Mouse (Mus musculus): ENCODE data around the gene Pet117. TPM values are rescaled to one million over a fixed set of nuclear protein-coding genes. Genes with fewer than 3 reads are reported as not detected.
"Not testable (repeated sequence)": the region's sequence is repeated elsewhere in the genome, so short reads cannot be mapped to it uniquely, and the experiment has no call there.

Pet117 gene
- polyA plus RNA-seq, 1 experiment from 2014 or later: not detected

DNA sequence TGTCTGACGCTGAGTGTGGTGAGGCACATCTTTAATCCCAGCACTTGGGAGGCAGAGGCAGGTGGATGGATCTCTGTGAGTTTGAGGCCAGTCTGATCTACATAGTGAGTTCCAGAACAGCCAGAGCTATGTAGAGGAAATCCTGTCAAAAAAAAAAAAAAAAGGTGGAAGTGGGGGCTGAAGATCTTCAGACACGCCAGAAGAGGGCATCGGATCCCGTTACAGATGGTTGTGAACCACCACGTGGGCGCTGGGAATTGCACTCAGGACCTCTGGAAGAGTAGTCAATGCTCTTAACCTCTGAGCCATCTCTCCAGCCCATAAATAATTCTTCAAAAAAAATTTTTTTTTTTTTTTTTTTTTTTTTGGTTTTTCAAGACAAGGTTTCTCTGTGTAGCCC lies 30.6 kb upstream of the Pet117 start:
- not testable (repeated sequence) for H3K9ac ChIP-seq; H3K4me3 ChIP-seq; H3K4me2 ChIP-seq (replicated peaks); H3K9me3 ChIP-seq; H3K4me1 ChIP-seq; H3K27ac ChIP-seq; H3K36me3 ChIP-seq; ATAC-seq (ENCODE audit: insufficient number of reproducible peaks, insufficient read depth, low FRiP score, low TSS enrichment)
- WGBS: 76% methylated on average over 6 of the region's 6 CpGs
- H3K27me3 ChIP-seq: peaks cover 25% of the 10 kb centered on the region

GRCm38 (mm10) chr2:144343158-144343557 lies 25.6 kb upstream of the Pet117 start:
- Histone ChIP-seq H3K4me2 (replicated peaks) (no peak overlapping the region), H3K4me3 (no peak overlapping the region), H3K9ac (no peak overlapping the region), H3K9me3 (no peaks in the 10 kb centered on the region), H3K36me3 (no peaks in the 10 kb centered on the region), H3K4me1 (no peaks in the 10 kb centered on the region), H3K27me3 (no peaks in the 10 kb centered on the region), H3K27ac (no peak overlapping the region)
- WGBS: 80% methylated on average over 4 of the region's 4 CpGs
- no peak for ATAC-seq (ENCODE audit: insufficient number of reproducible peaks, insufficient read depth, low FRiP score, low TSS enrichment)

- H3K27me3 ChIP-seq: no peaks in the 10 kb centered on the region
- 61% methylated on average over 3 of the region's 3 CpGs for WGBS
- no peaks in the 10 kb centered on the region for H3K36me3 ChIP-seq
- no peaks in the 10 kb centered on the region for H3K4me1 ChIP-seq
- H3K9ac ChIP-seq: no peak overlapping the region
- H3K27ac ChIP-seq: no peak overlapping the region
- H3K9me3 ChIP-seq: no peaks in the 10 kb centered on the region
- no peak overlapping the region for H3K4me2 ChIP-seq (replicated peaks)
- ATAC-seq (ENCODE audit: insufficient number of reproducible peaks, insufficient read depth, low FRiP score, low TSS enrichment): no peak
- H3K4me3 ChIP-seq: no peak overlapping the region
Observed at GRCm38 (mm10) chr2:144348525-144348924, 20.3 kb upstream of the Pet117 start.

GRCm38 (mm10) chr2:144352843-144353242 lies 16.0 kb upstream of the Pet117 start:
- Histone ChIP-seq H3K4me2 (replicated peaks) (no peak overlapping the region), H3K9me3 (no peaks in the 10 kb centered on the region), H3K4me3 (no peak overlapping the region), H3K27ac (no peak overlapping the region), H3K4me1 (no peaks in the 10 kb centered on the region), H3K36me3 (no peaks in the 10 kb centered on the region), H3K9ac (no peak overlapping the region), H3K27me3 (no peaks in the 10 kb centered on the region)
- WGBS: 88% methylated on average over 11 of the region's 11 CpGs
- no peak for ATAC-seq (ENCODE audit: insufficient number of reproducible peaks, insufficient read depth, low FRiP score, low TSS enrichment)

GRCm38 (mm10) chr2:144369020-144369421 lies 225 bp downstream of the Pet117 start:
- Histone ChIP-seq H3K4me2 (replicated peaks) (peak overlapping the region; percentile 72), H3K27ac (peak overlapping the region; percentile 94), H3K36me3 (peaks cover 11% of the 10 kb centered on the region), H3K27me3 (no peaks in the 10 kb centered on the region), H3K9me3 (no peaks in the 10 kb centered on the region), H3K4me1 (peaks cover 12% of the 10 kb centered on the region; the same call in 1 of the 2 replicates), H3K9ac (peak overlapping the region; percentile 80), H3K4me3 (peak overlapping the region; percentile 87)
- WGBS: under 1% methylated on average over 32 of the region's 43 CpGs
- peak; percentile 64 for ATAC-seq (ENCODE audit: insufficient number of reproducible peaks, insufficient read depth, low FRiP score, low TSS enrichment)

GRCm38 (mm10) chr2:144369511-144369910 lies 715 bp downstream of the Pet117 start:
- WGBS: 3% methylated on average over 12 of the region's 12 CpGs
- no peak for ATAC-seq (ENCODE audit: insufficient number of reproducible peaks, insufficient read depth, low FRiP score, low TSS enrichment)
- peaks cover 13% of the 10 kb centered on the region for H3K36me3 ChIP-seq
- H3K4me1 ChIP-seq: peaks cover 12% of the 10 kb centered on the region; the same call in 1 of the 2 replicates
- peak overlapping the region; percentile 87 for H3K4me3 ChIP-seq
- peak overlapping the region; percentile 80 for H3K9ac ChIP-seq
- H3K27me3 ChIP-seq: no peaks in the 10 kb centered on the region
- H3K4me2 ChIP-seq (replicated peaks): peak overlapping the region; percentile 72
- peak overlapping the region; percentile 94 for H3K27ac ChIP-seq
- no peaks in the 10 kb centered on the region for H3K9me3 ChIP-seq

GRCm38 (mm10) chr2:144371566-144371965 lies 2.8 kb downstream of the Pet117 start:
- Histone ChIP-seq H3K9ac (no peak overlapping the region), H3K4me3 (no peak overlapping the region), H3K4me1 (peaks cover 12% of the 10 kb centered on the region; the same call in 1 of the 2 replicates), H3K36me3 (peaks cover 33% of the 10 kb centered on the region), H3K9me3 (no peaks in the 10 kb centered on the region), H3K27me3 (no peaks in the 10 kb centered on the region), H3K27ac (no peak overlapping the region), H3K4me2 (replicated peaks) (no peak overlapping the region)
- WGBS: 90% methylated on average over 4 of the region's 4 CpGs
- ATAC-seq (ENCODE audit: insufficient number of reproducible peaks, insufficient read depth, low FRiP score, low TSS enrichment): no peak

DNA sequence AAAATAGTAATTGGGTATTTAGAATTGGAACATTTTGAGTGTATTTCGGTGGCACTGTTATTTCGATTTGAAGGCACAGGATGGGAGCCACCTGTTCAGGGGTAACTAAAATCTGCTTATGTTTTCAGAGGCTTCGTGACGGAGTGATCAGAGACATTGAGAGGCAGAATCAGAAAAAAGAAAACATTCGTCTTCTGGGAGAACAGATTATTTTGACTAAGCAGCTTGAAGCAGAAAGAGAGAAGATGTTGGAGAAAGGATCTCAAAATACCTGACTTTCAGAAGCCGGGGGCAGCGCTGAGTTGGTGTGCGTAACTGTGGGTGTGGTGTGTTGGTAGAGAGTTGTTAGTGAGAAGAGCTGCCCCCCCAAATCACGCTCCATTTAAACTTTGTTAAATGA lies 4.3 kb downstream of the Pet117 start:
- Histone ChIP-seq H3K9ac (no peak overlapping the region), H3K27me3 (no peaks in the 10 kb centered on the region), H3K27ac (no peak overlapping the region), H3K4me1 (peaks cover 12% of the 10 kb centered on the region; the same call in 1 of the 2 replicates), H3K9me3 (no peaks in the 10 kb centered on the region), H3K4me2 (replicated peaks) (no peak overlapping the region), H3K36me3 (peaks cover 46% of the 10 kb centered on the region), H3K4me3 (no peak overlapping the region)
- WGBS: 89% methylated on average over 9 of the region's 9 CpGs
- no peak for ATAC-seq (ENCODE audit: insufficient number of reproducible peaks, insufficient read depth, low FRiP score, low TSS enrichment)

GRCm38 (mm10) chr2:144375063-144375703 lies 6.4 kb downstream of the Pet117 start:
- WGBS: 81% methylated on average over 10 of the region's 10 CpGs
- no peaks in the 10 kb centered on the region for H3K27me3 ChIP-seq
- no peak for ATAC-seq (ENCODE audit: insufficient number of reproducible peaks, insufficient read depth, low FRiP score, low TSS enrichment)
- no peak overlapping the region for H3K4me2 ChIP-seq (replicated peaks)
- no peak overlapping the region for H3K4me3 ChIP-seq
- peaks cover 7% of the 10 kb centered on the region; the same call in 1 of the 2 replicates for H3K4me1 ChIP-seq
- H3K27ac ChIP-seq: no peak overlapping the region
- H3K9ac ChIP-seq: no peak overlapping the region
- no peaks in the 10 kb centered on the region for H3K9me3 ChIP-seq
- H3K36me3 ChIP-seq: peaks cover 65% of the 10 kb centered on the region

DNA sequence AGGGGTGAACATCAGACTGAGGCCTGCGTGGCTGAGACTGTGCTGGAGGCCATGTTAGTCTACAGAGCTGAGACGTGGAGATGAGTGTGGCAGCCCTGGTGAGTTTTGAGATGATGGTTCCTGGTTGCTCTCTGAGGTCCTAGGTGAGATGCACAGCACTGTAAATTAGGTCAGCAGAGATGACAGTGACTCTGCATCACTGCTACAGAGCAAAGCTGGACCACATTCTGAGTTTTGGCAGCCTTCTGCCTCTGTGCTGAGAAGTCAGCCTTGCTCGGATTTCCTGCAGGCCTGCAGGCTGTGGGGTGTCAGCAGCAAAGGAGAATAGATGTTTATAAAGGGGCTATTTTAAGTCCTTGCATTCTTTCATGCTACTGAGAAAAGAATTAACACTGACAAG lies 12.5 kb downstream of the Pet117 start:
- H3K27me3 ChIP-seq: no peaks in the 10 kb centered on the region
- WGBS: 82% methylated on average over 3 of the region's 3 CpGs

GRCm38 (mm10) chr2:144381741-144382140 lies 12.9 kb downstream of the Pet117 start:
- H3K36me3 ChIP-seq: peaks cover 86% of the 10 kb centered on the region
- H3K27me3 ChIP-seq: no peaks in the 10 kb centered on the region
- no peak overlapping the region for H3K4me2 ChIP-seq (replicated peaks)
- H3K9ac ChIP-seq: no peak overlapping the region
- no peaks in the 10 kb centered on the region for H3K9me3 ChIP-seq
- no peaks in the 10 kb centered on the region for H3K4me1 ChIP-seq
- H3K27ac ChIP-seq: no peak overlapping the region
- 96% methylated on average over 4 of the region's 4 CpGs for WGBS
- H3K4me3 ChIP-seq: no peak overlapping the region
- ATAC-seq (ENCODE audit: insufficient number of reproducible peaks, insufficient read depth, low FRiP score, low TSS enrichment): no peak

More for the DNA sequence above, 12.5 kb downstream of the Pet117 start:
- no peak overlapping the region for H3K4me3 ChIP-seq
- ATAC-seq (ENCODE audit: insufficient number of reproducible peaks, insufficient read depth, low FRiP score, low TSS enrichment): no peak
- H3K4me2 ChIP-seq (replicated peaks): no peak overlapping the region
- H3K4me1 ChIP-seq: no peaks in the 10 kb centered on the region
- H3K9me3 ChIP-seq: no peaks in the 10 kb centered on the region
- H3K36me3 ChIP-seq: peaks cover 89% of the 10 kb centered on the region
- no peak overlapping the region for H3K9ac ChIP-seq
- H3K27ac ChIP-seq: no peak overlapping the region

DNA sequence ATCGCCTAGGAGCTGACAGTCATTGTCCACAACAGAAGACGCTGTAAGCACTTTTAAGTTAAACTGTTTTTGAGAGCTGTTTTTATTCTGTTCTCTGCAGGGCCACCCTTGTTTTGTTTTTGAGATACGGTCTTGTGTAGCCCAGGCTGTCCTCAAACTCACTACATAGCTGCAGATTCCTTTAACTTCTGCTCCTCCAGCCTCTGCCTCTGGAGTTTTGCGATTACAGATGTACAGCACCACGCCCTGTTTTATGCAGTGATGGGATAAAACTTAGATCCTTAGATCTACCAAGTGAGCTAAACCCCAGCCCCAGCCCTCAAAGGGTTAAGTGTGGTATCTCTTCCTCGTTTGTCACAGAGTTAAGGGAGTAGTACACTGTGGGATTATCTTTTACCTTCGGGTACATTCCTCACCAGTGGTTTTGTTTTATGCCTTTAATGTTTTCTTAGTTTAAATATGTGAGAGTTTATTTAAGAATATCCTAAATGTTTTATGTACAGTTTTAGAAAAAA lies 13.9 kb downstream of the Pet117 start:
- Histone ChIP-seq H3K9me3 (no peaks in the 10 kb centered on the region), H3K27ac (no peak overlapping the region), H3K27me3 (no peaks in the 10 kb centered on the region), H3K9ac (no peak overlapping the region), H3K4me3 (no peak overlapping the region), H3K4me1 (no peaks in the 10 kb centered on the region), H3K4me2 (replicated peaks) (no peak overlapping the region), H3K36me3 (peaks cover 79% of the 10 kb centered on the region)
- WGBS: 86% methylated on average over 7 of the region's 7 CpGs
- ATAC-seq (ENCODE audit: insufficient number of reproducible peaks, insufficient read depth, low FRiP score, low TSS enrichment): no peak
